Mouse (Mus musculus) layer of hippocampus, postnatal 25 days (tissue): ENCODE data around the gene Apela. TPM values are rescaled to one million over a fixed set of nuclear protein-coding genes. Genes with fewer than 3 reads are reported as not detected.
"Not testable (repeated sequence)": the region's sequence is repeated elsewhere in the genome, so short reads cannot be mapped to it uniquely, and the experiment has no call there.

Experiments
- DNase-seq, 2 experiments: peaks; one replicate each; pipeline ENCODE4 v3.0.0; 2022; ENCODE audit warnings: mixed read lengths in 2 of 2, low spot score in 1 of 2; ENCODE audit errors: extremely low spot score in 1 of 2
- total RNA-seq, 2 experiments: library from RNA; stranded (reverse); gene quantifications; 2 replicates each; pipeline ENCODE4 v1.2.3; 2021

Apela gene
- total RNA-seq, 2 experiments from 2014 or later = 0.66 TPM; not detected in 1

- DNase-seq = no peak
These were observed 8.0 kb downstream of the Apela start for GRCm38 (mm10) chr8:65028959-65029686.

DNA sequence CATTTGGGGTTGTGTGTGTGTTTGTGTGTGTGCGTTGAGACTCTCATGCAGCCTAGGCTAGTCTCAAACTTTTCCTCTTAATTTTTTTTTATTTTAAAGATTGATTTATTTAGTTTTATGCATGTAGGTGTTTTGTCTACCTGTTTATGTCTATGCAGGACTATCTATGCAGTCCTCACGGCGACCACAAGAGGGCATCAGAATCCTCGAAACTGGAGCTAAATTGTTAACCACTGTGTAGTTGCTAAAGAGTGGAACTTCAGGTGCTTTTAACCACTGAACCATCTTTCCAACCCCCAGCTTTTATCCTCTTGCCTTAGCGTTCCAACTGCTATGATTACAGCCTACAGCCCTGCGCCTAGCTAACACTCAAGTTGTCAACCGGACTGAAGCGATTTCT, 14.7 kb downstream of the Apela start:
- peak; percentile 62 to 89 for DNase-seq

GRCm38 (mm10) chr8:65018423-65018822, 18.7 kb downstream of the Apela start, which contains the start of the genes Trim61 and Trim60:
Trim61 (minus strand) TSS chr8:65018523.
Trim60 (minus strand) TSS chr8:65018584.
- no peak for DNase-seq

- DNase-seq = not testable (repeated sequence)
These were observed 29.5 kb downstream of the Apela start for GRCm38 (mm10) chr8:65007616-65008015.

DNA sequence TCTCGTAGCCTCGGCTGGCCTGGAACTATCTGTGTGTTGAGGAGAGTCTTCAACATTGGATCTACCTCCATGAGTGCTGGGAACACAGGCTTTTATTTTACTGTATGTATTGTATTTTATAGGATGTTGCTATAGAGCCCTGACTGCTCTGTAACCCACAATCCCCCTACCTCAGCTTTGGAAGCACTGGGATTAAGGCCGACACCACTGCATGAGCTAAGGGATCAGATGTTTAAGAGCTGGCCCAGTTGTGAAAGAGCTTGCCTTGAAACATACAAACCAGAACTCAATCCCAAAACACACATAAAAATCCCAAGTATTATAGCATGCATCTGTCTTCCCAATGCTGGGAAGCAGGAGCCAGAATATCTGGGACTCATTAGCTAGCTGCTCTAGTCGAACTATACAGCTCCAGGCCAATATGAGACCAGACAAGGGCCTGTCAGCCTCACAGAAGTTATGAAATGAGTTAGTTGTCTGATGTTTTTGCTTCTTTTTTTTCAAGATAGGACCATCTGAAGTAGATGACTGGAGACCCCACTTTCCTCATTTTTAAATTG, 38.2 kb downstream of the Apela start:
- DNase-seq = no peak

GRCm38 (mm10) chr8:64987731-64988130, 49.4 kb downstream of the Apela start, which contains the start of gene Trim75:
Trim75 (minus strand) TSS chr8:64987831.
- no peak for DNase-seq

- DNase-seq = no peak
These were observed 53.8 kb downstream of the Apela start for GRCm38 (mm10) chr8:64983150-64983897.

Other genes starting within 250 kb of the Apela start
- 100 to 1,000 TPM; 266 to 309 TPM for gene Klhl2, start 187.3 kb downstream of the Apela start, total RNA-seq
- gene Tmem192, start 90.2 kb downstream of the Apela start, total RNA-seq = 10 to 100 TPM; 21.6 to 22.5 TPM
- not detected for gene Trim75, start 49.5 kb downstream of the Apela start, total RNA-seq
- gene Trim61, start 18.8 kb downstream of the Apela start, total RNA-seq = not detected
- not detected for gene Trim60, start 18.8 kb downstream of the Apela start, total RNA-seq
- gene Gm10663, start 37.7 kb upstream of the Apela start, total RNA-seq = not detected
- not detected for gene BC030870, start 92.2 kb upstream of the Apela start, total RNA-seq